Mouse (Mus musculus) megakaryocyte, embryonic 14.5 days (primary cell): ENCODE results near the gene Gja4. TPM values are rescaled to one million over a fixed set of nuclear protein-coding genes. Genes with fewer than 3 reads are reported as not detected.
A peak's percentile ranks its signal among the peaks of the same experiment; 100 is the strongest.

Experiments used
- H3K27me3 ChIP-seq: replicated peaks from 2 replicates; pipeline ENCODE3; 2012; ENCODE audit warnings: inconsistent platforms
- H3K36me3 ChIP-seq: replicated peaks from 2 replicates; pipeline ENCODE3; 2012; ENCODE audit warnings: low read length, inconsistent platforms, mixed read lengths
- H3K4me1 ChIP-seq: 2 replicates; pipeline ENCODE4 v1.6.1; 2012; ENCODE audit warnings: inconsistent platforms
- H3K4me3 ChIP-seq: replicated peaks from 2 replicates; pipeline ENCODE3; 2012; ENCODE audit warnings: moderate library complexity, mild to moderate bottlenecking, inconsistent platforms
- H3K9me3 ChIP-seq: 2 replicates; pipeline ENCODE4 v1.6.1; 2012; ENCODE audit warnings: inconsistent platforms
- FLI1 ChIP-seq: IDR thresholded peaks from 2 replicates; pipeline ENCODE4 v1.6.1; 2012; ENCODE audit warnings: low read length, inconsistent platforms, mixed read lengths
- GATA1 ChIP-seq: IDR thresholded peaks from 3 replicates; pipeline ENCODE4 v1.6.1; 2012; ENCODE audit warnings: mixed read lengths, low read length, inconsistent platforms, borderline replicate concordance
- polyA plus RNA-seq: library from polyadenylated mRNA; stranded (reverse); fragments of >175 nt; gene quantifications from 2 replicates; pipeline ENCODE4 v1.2.3, GENCODE M21; 2012; ENCODE audit warnings: low replicate concordance; ENCODE audit not compliant: insufficient read depth

Gja4 gene
- polyA plus RNA-seq, 1 experiment = 0.72 TPM

- Histone ChIP-seq H3K9me3 (no peaks in the 10 kb centered on the region), H3K36me3 (no peaks in the 10 kb centered on the region), H3K27me3 (peaks cover 27% of the 10 kb centered on the region), H3K4me1 (peaks cover 10% of the 10 kb centered on the region), H3K4me3 (no peak overlapping the region)
- TF ChIP-seq GATA1 (no peak), FLI1 (no peak)
These were observed 13.3 kb downstream of the Gja4 start for GRCm38 (mm10) chr4:127300503-127300902.

- H3K27me3 ChIP-seq = peaks cover 26% of the 10 kb centered on the region
- no peaks in the 10 kb centered on the region for H3K36me3 ChIP-seq
- no peak overlapping the region for H3K4me3 ChIP-seq
- TF ChIP-seq FLI1 (no peak), GATA1 (no peak)
- peaks cover 19% of the 10 kb centered on the region for H3K4me1 ChIP-seq
- peaks cover 20% of the 10 kb centered on the region for H3K9me3 ChIP-seq
These were observed 21.2 kb downstream of the Gja4 start for GRCm38 (mm10) chr4:127292631-127293030.

- Histone ChIP-seq H3K4me3 (peak overlapping the region; percentile 14), H3K4me1 (peaks cover 39% of the 10 kb centered on the region), H3K27me3 (peaks cover 16% of the 10 kb centered on the region), H3K9me3 (peaks cover 20% of the 10 kb centered on the region), H3K36me3 (no peaks in the 10 kb centered on the region)
- TF ChIP-seq GATA1 = no peak
- no peak for TF ChIP-seq FLI1
These were observed 24.7 kb downstream of the Gja4 start for GRCm38 (mm10) chr4:127289039-127289548.

GRCm38 (mm10) chr4:127286907-127287306 lies 26.9 kb downstream of the Gja4 start:
- H3K4me3 ChIP-seq = no peak overlapping the region
- peaks cover 14% of the 10 kb centered on the region for H3K27me3 ChIP-seq
- H3K9me3 ChIP-seq = peaks cover 20% of the 10 kb centered on the region
- TF ChIP-seq FLI1 = no peak
- TF ChIP-seq GATA1 = no peak
- peaks cover 36% of the 10 kb centered on the region for H3K4me1 ChIP-seq
- H3K36me3 ChIP-seq = no peaks in the 10 kb centered on the region

- Histone ChIP-seq H3K9me3 (no peaks in the 10 kb centered on the region), H3K36me3 (no peaks in the 10 kb centered on the region), H3K4me3 (no peak overlapping the region), H3K4me1 (peaks cover 14% of the 10 kb centered on the region), H3K27me3 (peaks cover 33% of the 10 kb centered on the region)
- TF ChIP-seq FLI1 = no peak
- TF ChIP-seq GATA1 = no peak
These were observed 34.6 kb downstream of the Gja4 start for GRCm38 (mm10) chr4:127279241-127279640.

- TF ChIP-seq FLI1 (no peak), GATA1 (no peak)
- Histone ChIP-seq H3K27me3 (peaks cover 33% of the 10 kb centered on the region), H3K4me1 (peaks cover 14% of the 10 kb centered on the region), H3K9me3 (no peaks in the 10 kb centered on the region), H3K4me3 (no peak overlapping the region), H3K36me3 (no peaks in the 10 kb centered on the region)
These were observed 35.3 kb downstream of the Gja4 start for GRCm38 (mm10) chr4:127278451-127279001.

GRCm38 (mm10) chr4:127264183-127264554 lies 49.7 kb downstream of the Gja4 start:
- TF ChIP-seq GATA1 = no peak
- H3K4me1 ChIP-seq = peaks cover 48% of the 10 kb centered on the region

GRCm38 (mm10) chr4:127263438-127264182 lies 50.2 kb downstream of the Gja4 start:
- TF ChIP-seq GATA1 = no peak
- no peak for TF ChIP-seq FLI1
- Histone ChIP-seq H3K36me3 (no peaks in the 10 kb centered on the region), H3K4me3 (peak overlapping the region; percentile 79), H3K9me3 (peaks cover 6% of the 10 kb centered on the region; the same call in 1 of the 2 replicates), H3K4me1 (peaks cover 53% of the 10 kb centered on the region), H3K27me3 (peaks cover 32% of the 10 kb centered on the region)

More at GRCm38 (mm10) chr4:127264183-127264554, 49.7 kb downstream of the Gja4 start:
- Histone ChIP-seq H3K9me3 (peaks cover 6% of the 10 kb centered on the region; the same call in 1 of the 2 replicates), H3K4me3 (peak overlapping the region; percentile 79), H3K36me3 (no peaks in the 10 kb centered on the region), H3K27me3 (peaks cover 32% of the 10 kb centered on the region)

- no peaks in the 10 kb centered on the region for H3K36me3 ChIP-seq
- TF ChIP-seq FLI1 (no peak), GATA1 (no peak)
- peaks cover 6% of the 10 kb centered on the region; the same call in 1 of the 2 replicates for H3K9me3 ChIP-seq
- no peak overlapping the region for H3K4me3 ChIP-seq
- H3K27me3 ChIP-seq = peaks cover 34% of the 10 kb centered on the region
- peaks cover 72% of the 10 kb centered on the region for H3K4me1 ChIP-seq
These were observed 52.2 kb downstream of the Gja4 start for GRCm38 (mm10) chr4:127261601-127262000.

Other genes starting within 250 kb of the Gja4 start
- gene Zmym6, start 236.7 kb downstream of the Gja4 start, polyA plus RNA-seq = 0.09 and 0.84 TPM in 2 replicates
- gene Tmem35b, start 190.3 kb downstream of the Gja4 start, polyA plus RNA-seq = 2.2 TPM in 1 of 2 replicates, not detected in the other
- gene Dlgap3, start 144.8 kb downstream of the Gja4 start, polyA plus RNA-seq = 0.07 and 2.0 TPM in 2 replicates
- 10.2 and 60.3 TPM in 2 replicates for gene Smim12, start 70.3 kb downstream of the Gja4 start, polyA plus RNA-seq
- gene Gjb3, start 16.8 kb upstream of the Gja4 start, polyA plus RNA-seq = not detected in 2 replicates
- gene Gjb4, start 40.0 kb upstream of the Gja4 start, polyA plus RNA-seq = not detected in 2 replicates
- gene Gjb5, start 44.1 kb upstream of the Gja4 start, polyA plus RNA-seq = not detected in 2 replicates